Mouse (Mus musculus) 3T3-L1 (cell line): ENCODE results near the gene Pnpt1.

ENCODE experiments used
- DNase-seq: peaks from one replicate; pipeline ENCODE4 v3.0.0-alpha.2; 2015; ENCODE audit warnings: low read depth, low spot score

Pnpt1 gene

GRCm38 (mm10) chr11:29130385-29131355 lies at the start of gene Pnpt1:
TSS of gene Pnpt1 (plus strand) at chr11:29130744.
- DNase-seq, result peak; percentile 95

GRCm38 (mm10) chr11:29092403-29092802 lies 38.1 kb upstream of the Pnpt1 start:
- DNase-seq, result peak; percentile 36

DNA sequence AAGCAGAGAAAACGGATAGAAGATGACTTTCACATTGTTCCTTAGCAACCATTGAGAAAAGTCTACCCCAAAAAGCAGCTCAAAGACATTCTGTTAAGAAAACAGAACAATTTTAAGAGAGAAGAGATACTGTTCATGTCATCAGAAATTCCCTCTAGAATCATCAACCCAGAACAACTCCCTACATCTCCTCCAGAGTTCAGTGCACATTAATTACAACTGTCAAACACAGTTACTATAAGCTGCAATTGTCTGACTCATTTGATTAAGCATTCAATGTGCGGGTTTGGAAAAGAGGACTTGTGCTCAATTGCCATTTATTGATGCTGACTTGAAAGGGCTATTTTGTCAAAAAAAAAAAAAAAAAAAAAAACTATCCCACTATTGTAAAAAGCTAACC lies 31.6 kb upstream of the Pnpt1 start:
- no peak for DNase-seq

GRCm38 (mm10) chr11:29129862-29130384 lies 621 bp upstream of the Pnpt1 start:
- no peak for DNase-seq

DNA sequence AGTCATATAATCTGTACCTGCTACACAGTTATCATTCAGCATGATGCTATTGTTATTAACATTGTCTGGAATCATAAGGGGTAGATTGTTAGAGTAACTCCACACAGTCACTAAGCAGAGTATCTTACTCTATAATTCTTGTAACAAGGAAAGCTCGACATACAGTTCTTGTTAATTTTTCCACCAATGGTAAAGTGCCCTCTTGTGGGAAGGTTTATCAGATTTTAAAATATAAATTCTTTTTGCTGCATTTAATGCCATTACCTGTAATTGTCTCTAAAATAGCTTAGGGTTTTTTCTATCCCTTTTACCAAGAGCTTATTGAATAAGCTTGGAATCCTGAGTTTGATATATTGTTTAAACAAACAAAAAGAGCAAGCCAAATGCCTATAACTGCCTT lies 10.1 kb downstream of the Pnpt1 start:
- peak; percentile 20 for DNase-seq

GRCm38 (mm10) chr11:29148901-29149300 lies 18.4 kb downstream of the Pnpt1 start:
- DNase-seq, result no peak

DNA sequence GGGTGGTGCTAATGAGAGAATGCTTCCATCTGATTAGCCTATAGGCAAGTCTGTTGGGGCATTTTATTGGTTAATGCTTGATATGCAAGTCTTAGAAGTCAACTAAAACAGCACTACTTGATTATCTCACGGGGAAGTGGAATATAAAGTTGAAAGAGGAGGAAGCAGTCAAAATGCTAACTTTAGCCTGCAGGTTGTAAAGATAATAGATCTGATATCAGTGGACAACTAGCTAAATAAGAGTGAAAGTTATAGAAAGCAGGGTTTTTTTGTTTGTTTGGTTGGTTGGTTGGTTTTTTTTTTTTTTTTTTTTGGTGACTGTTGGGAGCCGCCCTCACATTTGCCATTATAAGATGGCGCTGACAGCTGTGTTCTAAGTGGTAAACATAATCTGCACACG lies 33.0 kb downstream of the Pnpt1 start:
- no peak for DNase-seq

GRCm38 (mm10) chr11:29171959-29172391 lies 41.4 kb downstream of the Pnpt1 start:
- DNase-seq, result peak; percentile 58

GRCm38 (mm10) chr11:29172563-29173124 lies 42.1 kb downstream of the Pnpt1 start, which contains the start of gene Ppp4r3b:
TSS of gene Ppp4r3b (plus strand) at chr11:29172890.
- DNase-seq, result peak; percentile 98

DNA sequence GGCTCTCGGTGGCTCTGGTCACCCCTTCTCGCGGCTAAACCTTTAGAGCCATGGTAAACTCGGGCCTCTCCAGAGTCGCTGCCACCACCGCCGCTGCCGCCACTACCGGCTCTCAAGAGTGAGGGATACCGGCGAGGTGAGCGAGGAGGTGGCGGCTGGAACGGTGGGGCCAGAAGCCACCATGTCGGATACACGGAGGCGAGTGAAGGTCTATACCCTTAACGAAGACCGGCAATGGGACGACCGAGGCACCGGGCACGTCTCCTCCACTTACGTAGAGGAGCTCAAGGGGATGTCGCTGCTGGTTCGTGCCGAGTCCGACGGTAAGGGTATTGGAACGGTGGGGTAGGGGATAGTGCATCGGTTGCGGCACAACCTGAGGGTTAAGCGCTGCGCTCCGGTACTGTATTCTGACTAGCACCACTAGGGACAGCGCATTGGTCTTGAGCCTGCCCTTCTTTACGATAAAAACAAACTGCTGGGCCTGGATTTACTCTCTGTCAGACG lies 42.6 kb downstream of the Pnpt1 start:
- DNase-seq, result peak; percentile 86

GRCm38 (mm10) chr11:29173706-29174436 lies 43.3 kb downstream of the Pnpt1 start:
- DNase-seq, result peak; percentile 9

DNA sequence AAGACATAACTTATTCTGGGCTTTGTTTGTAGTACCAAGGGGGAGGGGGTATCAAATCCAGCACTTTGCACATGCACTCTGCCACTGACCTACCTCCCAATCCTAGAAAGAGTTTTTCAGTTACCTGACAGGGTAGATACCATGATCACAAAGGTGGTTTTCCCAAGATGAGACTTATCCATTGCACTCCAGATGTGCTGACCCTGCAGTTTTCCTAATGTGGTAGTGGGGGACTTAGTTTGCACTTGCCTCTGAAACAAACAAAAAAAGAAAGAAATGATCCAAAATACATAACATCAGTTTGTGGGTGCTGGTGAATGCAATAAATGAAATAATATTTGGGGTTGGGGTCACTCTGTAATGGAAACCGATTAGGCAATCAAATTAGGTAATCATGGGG lies 48.8 kb downstream of the Pnpt1 start:
- no peak for DNase-seq

- peak; percentile 19 for DNase-seq
Measured at GRCm38 (mm10) chr11:29180657-29181056, 50.1 kb downstream of the Pnpt1 start.

DNA sequence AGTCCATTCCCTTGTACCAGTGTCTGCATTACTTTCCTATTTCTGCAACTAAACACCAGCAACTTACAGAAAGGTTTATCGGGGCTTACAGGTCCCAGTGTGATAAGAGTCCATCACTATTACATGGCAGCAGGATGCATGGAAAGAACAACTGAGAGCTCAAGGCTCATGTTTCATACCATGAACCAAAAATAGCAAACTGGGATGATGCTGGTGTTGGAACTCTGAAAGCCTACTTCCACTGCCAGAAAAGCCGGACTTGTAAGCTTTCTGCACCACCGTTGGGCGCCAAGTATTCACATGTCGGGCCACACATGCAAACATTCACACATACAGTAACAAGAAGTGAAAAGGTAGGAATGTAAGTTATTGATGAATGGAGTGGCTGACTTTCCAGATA lies 51.2 kb downstream of the Pnpt1 start:
- DNase-seq, result no peak

DNA sequence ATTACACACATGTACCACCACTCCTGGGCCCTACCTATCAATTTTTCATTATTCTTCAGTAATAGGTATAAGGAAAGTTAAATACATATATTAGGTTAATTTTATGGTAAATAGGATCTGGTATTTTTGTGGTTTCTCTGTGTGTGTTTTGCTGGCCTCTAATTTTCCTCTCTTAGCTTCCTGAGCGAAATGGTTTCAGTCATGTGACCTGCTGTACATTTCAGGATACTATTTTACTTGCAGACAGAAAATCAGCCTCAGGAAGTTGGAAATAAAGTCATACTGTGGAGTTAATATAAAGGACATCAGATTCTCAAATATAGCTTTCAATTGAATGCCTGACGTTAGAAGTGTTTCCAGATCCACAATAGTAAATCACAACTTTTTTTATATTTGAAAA lies 58.4 kb downstream of the Pnpt1 start:
- DNase-seq, result no peak

- peak; percentile 65 for DNase-seq
Measured at GRCm38 (mm10) chr11:29203653-29204052, 73.1 kb downstream of the Pnpt1 start.

- DNase-seq, result no peak
Measured at GRCm38 (mm10) chr11:29209774-29210173, 79.2 kb downstream of the Pnpt1 start.
